Mouse (Mus musculus) liver, embryonic 14.5 days (tissue): ENCODE measurements at regions not wholly inside any gene's neighbourhood (a gene's known extent, or its start where the extent isn't known, plus 50 kb on each side); places are given as distances from the start of the nearest gene placed in this dataset.

ENCODE experiments used
- CTCF ChIP-seq: IDR thresholded peaks from 2 replicates; pipeline ENCODE4 v1.5.1; 2016; ENCODE audit warnings: antibody characterized with exemption, low read depth, control low read depth
- EP300 ChIP-seq: IDR thresholded peaks from 2 replicates; pipeline ENCODE4 v1.6.1; 2016; ENCODE audit warnings: antibody characterized with exemption, low read depth

- peak; percentile 85 for TF ChIP-seq CTCF
- TF ChIP-seq EP300: no peak
Observed at GRCm38 (mm10) chr16:10073158-10073557, 77.8 kb upstream of the Grin2a start.
